Mouse (Mus musculus) 3T3-L1 (cell line): Measurements from ENCODE around the gene Il6.
"Not testable (repeated sequence)": the region's sequence is repeated elsewhere in the genome, so short reads cannot be mapped to it uniquely, and the experiment has no call there.

ENCODE experiments used
- DNase-seq: peaks from one replicate; pipeline ENCODE4 v3.0.0-alpha.2; 2015; ENCODE audit warnings: low read depth, low spot score

Il6 gene

GRCm38 (mm10) chr5:30012726-30013503, at the start of gene Il6:
Il6 (plus strand) TSS chr5:30013114.
- peak; percentile 98 for DNase-seq

- DNase-seq: no peak
These were observed 49.4 kb upstream of the Il6 start for GRCm38 (mm10) chr5:29963488-29963887.

GRCm38 (mm10) chr5:29970212-29970611, 42.7 kb upstream of the Il6 start:
- DNase-seq: no peak

- DNase-seq: no peak
These were observed 40.1 kb upstream of the Il6 start for GRCm38 (mm10) chr5:29972796-29973195.

GRCm38 (mm10) chr5:29973533-29973932, 39.4 kb upstream of the Il6 start:
- DNase-seq: no peak

- no peak for DNase-seq
These were observed 38.8 kb upstream of the Il6 start for GRCm38 (mm10) chr5:29974115-29974514.

- DNase-seq: no peak
These were observed 19.3 kb upstream of the Il6 start for GRCm38 (mm10) chr5:29993583-29993982.

GRCm38 (mm10) chr5:29994344-29994743, 18.6 kb upstream of the Il6 start:
- no peak for DNase-seq

- peak; percentile 56 for DNase-seq
These were observed 15.6 kb upstream of the Il6 start for GRCm38 (mm10) chr5:29997351-29997750.

- DNase-seq: no peak
These were observed 12.0 kb upstream of the Il6 start for GRCm38 (mm10) chr5:30000921-30001320.

- DNase-seq: peak; percentile 83
These were observed 1.7 kb downstream of the Il6 start for GRCm38 (mm10) chr5:30014580-30014979.

GRCm38 (mm10) chr5:30035862-30036261, 22.9 kb downstream of the Il6 start:
- DNase-seq: not testable (repeated sequence)

GRCm38 (mm10) chr5:30037111-30037510, 24.2 kb downstream of the Il6 start:
- not testable (repeated sequence) for DNase-seq

- DNase-seq: not testable (repeated sequence)
These were observed 26.4 kb downstream of the Il6 start for GRCm38 (mm10) chr5:30039324-30039723.

- not testable (repeated sequence) for DNase-seq
These were observed 26.9 kb downstream of the Il6 start for GRCm38 (mm10) chr5:30039841-30040240.

- DNase-seq: no peak
These were observed 45.4 kb downstream of the Il6 start for GRCm38 (mm10) chr5:30058216-30058731.

- not testable (repeated sequence) for DNase-seq
These were observed 46.7 kb downstream of the Il6 start for GRCm38 (mm10) chr5:30059607-30060006.

GRCm38 (mm10) chr5:30067726-30068125, 54.8 kb downstream of the Il6 start:
- no peak for DNase-seq
